Mouse (Mus musculus): Measurements from ENCODE around the gene Slc25a21. TPM values are rescaled to one million over a fixed set of nuclear protein-coding genes. Genes with fewer than 3 reads are reported as not detected.
A peak's percentile ranks its signal among the peaks of the same experiment; 100 is the strongest.

Slc25a21 gene
- polyA plus RNA-seq, 1 experiment from 2014 or later: 0.25 TPM

DNA sequence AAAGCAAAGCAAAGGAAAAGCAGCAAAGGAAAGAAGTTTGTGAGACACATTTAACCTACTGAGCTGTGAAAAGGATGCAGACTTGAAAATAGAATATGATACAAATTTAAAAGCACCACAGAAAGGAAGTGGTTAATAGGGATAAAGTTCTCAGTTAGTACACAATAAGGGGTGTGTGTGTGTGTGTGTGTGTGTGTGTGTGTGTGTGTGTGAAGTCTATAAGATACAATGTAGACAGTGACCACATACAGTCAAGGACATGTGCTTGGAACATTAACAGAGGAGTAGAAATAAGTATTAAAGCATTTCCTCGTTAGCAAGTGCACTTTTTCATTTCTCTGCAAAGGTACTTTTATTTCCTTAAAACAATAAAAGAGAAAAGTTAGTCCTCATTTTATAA lies 367.3 kb downstream of the Slc25a21 start:
- Histone ChIP-seq H3K9me3 (no peaks in the 10 kb centered on the region), H3K4me2 (replicated peaks) (no peak overlapping the region), H3K4me3 (no peak overlapping the region), H3K27ac (no peak overlapping the region), H3K27me3 (replicated peaks) (peaks cover 31% of the 10 kb centered on the region), H3K9ac (no peak overlapping the region), H3K36me3 (no peaks in the 10 kb centered on the region), H3K4me1 (0 out of 2 replicates have a peak, but pooled peaks cover 6% of the 10 kb centered on the region)
- ATAC-seq (ENCODE audit: low FRiP score, low read depth): no peak
- 79% methylated on average over 1 of the region's 1 CpGs for WGBS

DNA sequence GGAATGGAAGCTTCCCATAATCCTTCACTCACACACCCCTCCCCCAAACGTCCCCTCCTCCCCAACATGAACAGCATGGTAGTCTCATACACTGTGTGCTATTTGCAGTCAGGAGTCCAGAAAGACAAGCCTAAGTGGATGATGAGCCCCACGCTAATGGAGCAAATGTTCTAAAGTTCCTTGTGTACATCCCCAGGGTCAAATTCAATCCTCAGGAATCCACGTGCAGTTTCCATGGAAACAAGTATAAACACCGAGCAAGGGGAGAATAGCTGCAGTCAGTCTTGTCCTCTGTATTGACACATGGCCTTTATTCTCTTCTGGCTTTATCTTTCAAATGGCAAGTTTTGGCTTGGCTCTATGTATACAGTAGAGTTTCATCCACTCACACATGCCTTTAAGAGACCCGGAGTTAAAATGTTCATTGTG lies 367.8 kb downstream of the Slc25a21 start:
- no peak overlapping the region for H3K9ac ChIP-seq
- no peaks in the 10 kb centered on the region for H3K36me3 ChIP-seq
- H3K4me1 ChIP-seq: 0 out of 2 replicates have a peak, but pooled peaks cover 6% of the 10 kb centered on the region
- H3K27ac ChIP-seq: no peak overlapping the region
- H3K4me3 ChIP-seq: no peak overlapping the region
- H3K4me2 ChIP-seq (replicated peaks): peak overlapping the region; percentile 42
- WGBS: 13% methylated on average over 5 of the region's 5 CpGs
- ATAC-seq (ENCODE audit: low FRiP score, low read depth): peak; percentile 81
- no peaks in the 10 kb centered on the region for H3K9me3 ChIP-seq
- H3K27me3 ChIP-seq (replicated peaks): peaks cover 26% of the 10 kb centered on the region; the same call in 1 of the 2 replicates

DNA sequence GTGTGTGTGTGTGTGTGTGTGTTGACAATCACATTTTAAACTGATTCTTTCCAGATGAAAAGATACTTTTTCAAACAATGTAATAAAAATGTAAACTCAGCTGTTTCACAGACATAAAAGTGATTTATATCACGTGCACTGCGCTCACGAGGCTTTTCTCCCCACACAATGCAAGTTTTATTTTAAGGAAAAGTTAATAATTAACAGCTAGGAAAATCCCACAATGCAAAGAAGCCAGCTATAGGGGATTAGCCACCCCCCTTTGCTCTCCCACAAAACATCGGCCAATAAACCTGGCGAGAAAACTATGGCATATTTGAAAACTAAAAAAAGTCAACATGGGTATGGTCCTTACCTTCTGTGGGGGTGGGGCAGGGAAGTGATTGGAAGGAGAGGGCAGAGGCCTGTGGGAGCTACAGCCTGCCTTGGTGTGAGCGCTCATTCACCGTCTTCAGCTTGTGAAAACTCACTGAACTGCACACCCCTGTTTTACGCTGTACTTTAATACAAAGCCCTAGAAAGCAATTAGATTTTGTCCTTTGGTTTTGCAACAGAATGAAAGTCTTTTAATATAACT lies 369.4 kb downstream of the Slc25a21 start:
- ATAC-seq (ENCODE audit: low FRiP score, low read depth): no peak
- Histone ChIP-seq H3K9ac (no peak overlapping the region), H3K27me3 (replicated peaks) (peaks cover 20% of the 10 kb centered on the region; the same call in 1 of the 2 replicates), H3K4me3 (no peak overlapping the region), H3K4me1 (0 out of 2 replicates have a peak, but pooled peaks cover 6% of the 10 kb centered on the region), H3K36me3 (no peaks in the 10 kb centered on the region), H3K4me2 (replicated peaks) (no peak overlapping the region), H3K27ac (no peak overlapping the region), H3K9me3 (no peaks in the 10 kb centered on the region)
- 32% methylated on average over 8 of the region's 8 CpGs for WGBS

DNA sequence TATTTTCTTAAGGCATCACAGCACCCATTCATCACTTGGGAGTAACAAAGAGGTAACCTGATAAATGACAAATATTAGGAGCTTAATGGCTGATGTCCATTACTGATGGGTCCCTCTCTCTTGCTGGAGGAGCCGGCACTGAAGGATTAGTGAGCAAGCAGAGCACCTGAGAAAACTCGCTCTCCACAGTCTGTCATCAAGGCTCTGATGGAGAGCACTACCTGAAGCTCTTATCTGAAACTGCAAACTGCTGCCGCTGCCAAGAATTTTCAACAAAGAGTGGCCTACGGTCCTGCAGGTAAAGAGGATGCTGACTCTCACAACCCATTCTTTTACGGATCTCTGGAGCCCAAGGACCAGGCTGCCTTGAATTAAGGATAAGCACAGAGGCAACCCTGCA lies 372.6 kb downstream of the Slc25a21 start:
- ATAC-seq (ENCODE audit: low FRiP score, low read depth): no peak
- WGBS: 72% methylated on average over 5 of the region's 5 CpGs

DNA sequence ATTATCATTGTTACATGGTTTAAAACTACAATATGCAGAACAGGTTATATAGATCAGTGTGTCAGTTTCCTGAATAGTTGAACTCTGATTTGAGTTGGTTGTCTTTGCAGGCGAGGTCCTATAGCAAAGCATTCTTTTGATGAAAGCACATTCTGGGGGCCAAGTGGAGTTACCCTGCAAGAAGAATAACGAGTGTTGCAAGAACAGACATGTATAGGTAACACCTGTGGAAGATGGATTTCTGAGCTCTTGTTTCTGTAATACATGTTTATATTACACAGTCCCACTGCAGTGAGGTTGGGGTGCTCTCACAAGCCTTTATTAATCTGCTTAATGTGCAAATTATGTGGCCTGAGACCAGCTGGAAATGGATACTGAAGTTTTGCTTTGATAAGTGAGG lies 375.1 kb downstream of the Slc25a21 start:
- Histone ChIP-seq H3K4me3 (no peak overlapping the region), H3K27ac (no peak overlapping the region), H3K4me1 (no peaks in the 10 kb centered on the region), H3K4me2 (replicated peaks) (no peak overlapping the region), H3K9me3 (no peaks in the 10 kb centered on the region), H3K9ac (no peak overlapping the region), H3K36me3 (no peaks in the 10 kb centered on the region), H3K27me3 (replicated peaks) (peaks cover 14% of the 10 kb centered on the region; the same call in 1 of the 2 replicates)
- ATAC-seq (ENCODE audit: low FRiP score, low read depth): no peak
- 77% methylated on average over 2 of the region's 2 CpGs for WGBS

More for the DNA sequence above, 372.6 kb downstream of the Slc25a21 start:
- Histone ChIP-seq H3K4me2 (replicated peaks) (no peak overlapping the region), H3K36me3 (no peaks in the 10 kb centered on the region), H3K4me3 (no peak overlapping the region), H3K9ac (no peak overlapping the region), H3K9me3 (no peaks in the 10 kb centered on the region), H3K4me1 (0 out of 2 replicates have a peak, but pooled peaks cover 6% of the 10 kb centered on the region), H3K27me3 (replicated peaks) (peaks cover 17% of the 10 kb centered on the region; the same call in 1 of the 2 replicates), H3K27ac (no peak overlapping the region)

DNA sequence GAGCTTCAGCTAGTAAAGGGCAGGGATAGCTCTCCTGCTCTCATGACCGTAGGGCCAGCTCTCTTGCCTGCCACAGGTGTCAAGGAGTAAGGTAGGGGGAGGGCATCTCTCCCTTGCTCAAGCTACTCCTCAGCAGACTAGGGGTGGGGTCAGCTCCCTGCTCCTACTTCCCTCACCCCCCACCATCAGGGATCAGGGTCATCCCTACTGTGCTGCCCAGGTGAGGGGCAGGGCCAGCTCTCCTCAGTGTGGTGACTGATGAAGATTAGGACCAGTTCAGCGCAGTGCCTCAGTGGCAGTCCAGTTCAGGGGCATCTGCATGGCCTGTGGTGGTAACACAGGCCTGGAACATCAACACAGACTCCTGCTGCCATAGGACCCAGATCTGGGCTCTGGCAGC lies 376.7 kb downstream of the Slc25a21 start:
- Histone ChIP-seq H3K27me3 (replicated peaks) (peaks cover 7% of the 10 kb centered on the region; the same call in 1 of the 2 replicates), H3K27ac (no peak overlapping the region), H3K9me3 (no peaks in the 10 kb centered on the region), H3K4me2 (replicated peaks) (no peak overlapping the region), H3K4me3 (no peak overlapping the region), H3K9ac (no peak overlapping the region), H3K36me3 (no peaks in the 10 kb centered on the region), H3K4me1 (no peaks in the 10 kb centered on the region)
- 88% methylated on average over 2 of the region's 2 CpGs for WGBS
- ATAC-seq (ENCODE audit: low FRiP score, low read depth): no peak

DNA sequence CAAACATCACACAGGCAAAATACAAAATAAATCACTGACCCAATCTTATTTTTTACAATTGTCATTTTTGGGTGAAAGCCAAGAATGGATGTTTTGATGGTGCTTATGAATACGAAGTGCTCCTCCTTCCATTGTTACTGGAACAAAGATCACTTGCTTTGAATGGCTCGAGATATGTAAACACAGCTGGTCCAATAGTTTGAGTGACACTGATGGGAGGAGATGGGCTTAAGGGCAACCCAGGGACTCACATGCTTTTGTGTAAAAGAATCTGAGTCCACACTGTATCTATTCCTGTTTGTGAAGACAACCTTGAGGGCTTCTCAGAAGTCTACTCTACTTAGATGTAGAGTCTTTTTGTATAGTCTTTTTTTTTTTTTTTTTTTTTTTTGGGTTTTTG lies 389.8 kb downstream of the Slc25a21 start:
- 67% methylated on average over 2 of the region's 2 CpGs for WGBS
- Histone ChIP-seq H3K4me3 (no peak overlapping the region), H3K9ac (no peak overlapping the region), H3K27ac (no peak overlapping the region), H3K27me3 (replicated peaks) (no peaks in the 10 kb centered on the region), H3K36me3 (no peaks in the 10 kb centered on the region), H3K4me1 (no peaks in the 10 kb centered on the region), H3K9me3 (no peaks in the 10 kb centered on the region), H3K4me2 (replicated peaks) (no peak overlapping the region)
- no peak for ATAC-seq (ENCODE audit: low FRiP score, low read depth)

DNA sequence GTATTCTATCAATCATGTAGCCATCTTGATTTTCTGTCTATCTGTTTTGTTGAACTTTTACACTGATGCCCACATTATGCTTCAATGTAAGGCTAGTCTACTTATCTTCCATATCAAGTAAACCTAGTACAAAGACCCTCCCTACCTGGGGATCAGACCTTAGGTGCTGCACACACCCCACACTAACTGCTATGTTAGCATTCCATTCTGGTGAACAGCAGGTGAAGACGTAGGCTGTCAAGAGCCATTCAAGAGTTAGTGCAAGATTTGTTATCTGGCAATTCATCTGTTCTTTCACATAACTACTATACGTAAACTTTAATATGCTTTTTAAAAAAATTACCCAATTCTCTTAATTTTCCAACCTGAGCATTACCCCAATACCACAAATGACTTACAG lies 390.2 kb downstream of the Slc25a21 start:
- H3K9ac ChIP-seq: no peak overlapping the region
- H3K36me3 ChIP-seq: no peaks in the 10 kb centered on the region
- H3K27me3 ChIP-seq (replicated peaks): no peaks in the 10 kb centered on the region
- H3K4me2 ChIP-seq (replicated peaks): no peak overlapping the region
- H3K4me3 ChIP-seq: no peak overlapping the region
- no peak overlapping the region for H3K27ac ChIP-seq
- WGBS: 91% methylated on average over 2 of the region's 2 CpGs
- ATAC-seq (ENCODE audit: low FRiP score, low read depth): no peak
- no peaks in the 10 kb centered on the region for H3K9me3 ChIP-seq
- H3K4me1 ChIP-seq: no peaks in the 10 kb centered on the region

DNA sequence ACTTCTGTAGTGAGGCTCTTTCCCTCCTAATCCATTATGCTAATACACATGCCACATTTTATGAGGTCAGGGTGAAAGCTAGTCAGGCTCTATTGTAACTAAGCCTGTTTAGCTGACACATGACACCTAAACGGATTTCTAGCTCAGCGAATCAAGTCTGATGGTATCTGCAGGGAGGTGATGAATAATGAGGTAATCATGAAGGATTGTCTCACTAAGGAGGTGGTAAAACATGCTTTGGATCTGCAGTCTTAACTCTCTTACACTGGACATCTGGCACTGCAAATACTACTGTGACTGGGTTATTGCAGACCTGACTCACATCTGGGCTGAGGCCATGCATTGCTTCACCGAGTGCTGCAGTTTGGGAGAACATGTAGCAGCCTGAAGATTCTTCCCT lies 392.8 kb downstream of the Slc25a21 start:
- no peaks in the 10 kb centered on the region for H3K36me3 ChIP-seq
- H3K4me1 ChIP-seq: no peaks in the 10 kb centered on the region
- no peak overlapping the region for H3K4me3 ChIP-seq
- no peak overlapping the region for H3K9ac ChIP-seq
- H3K9me3 ChIP-seq: no peaks in the 10 kb centered on the region
- H3K27ac ChIP-seq: no peak overlapping the region
- no peak overlapping the region for H3K4me2 ChIP-seq (replicated peaks)
- no peaks in the 10 kb centered on the region for H3K27me3 ChIP-seq (replicated peaks)
- 45% methylated on average over 3 of the region's 3 CpGs for WGBS
- ATAC-seq (ENCODE audit: low FRiP score, low read depth): no peak

DNA sequence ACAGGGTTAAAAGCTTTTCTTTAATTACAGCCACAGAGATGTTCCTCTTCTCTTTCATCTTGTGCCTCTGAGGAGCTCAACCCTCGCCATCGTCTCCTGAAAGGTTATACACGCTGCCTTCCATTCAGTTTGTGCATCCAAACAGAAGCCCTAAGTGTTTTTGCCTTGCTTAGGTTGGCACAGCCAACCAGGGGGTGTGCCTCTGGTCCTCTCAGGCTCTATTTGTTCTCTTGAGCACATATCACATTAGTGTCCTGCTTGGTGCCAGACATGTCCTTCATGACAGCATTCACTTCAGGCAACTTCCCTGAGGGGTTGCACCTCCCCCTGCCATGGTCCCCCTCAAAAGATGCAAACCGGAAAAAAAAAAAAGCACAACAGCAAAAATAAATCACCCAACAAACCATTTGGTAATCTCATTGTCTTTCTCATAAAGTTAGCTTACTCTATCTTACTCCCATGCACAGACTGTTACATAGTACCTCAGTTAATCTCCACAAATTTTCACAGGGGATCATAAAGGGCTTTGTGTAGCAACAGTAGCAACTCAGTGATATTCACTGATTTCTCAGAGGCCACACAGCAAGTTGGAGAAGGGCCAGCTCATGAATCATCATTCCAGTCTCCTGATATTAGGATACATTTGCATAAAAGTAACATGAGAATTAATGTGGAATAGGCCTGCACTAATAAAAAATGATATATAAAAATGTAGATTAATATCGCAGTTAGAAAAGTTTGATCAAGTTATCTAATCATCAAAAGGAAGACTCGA lies 398.4 kb downstream of the Slc25a21 start:
- no peaks in the 10 kb centered on the region for H3K9me3 ChIP-seq
- no peaks in the 10 kb centered on the region for H3K36me3 ChIP-seq
- no peak overlapping the region for H3K27ac ChIP-seq
- no peak overlapping the region for H3K4me3 ChIP-seq
- ATAC-seq (ENCODE audit: low FRiP score, low read depth): no peak
- H3K27me3 ChIP-seq (replicated peaks): no peaks in the 10 kb centered on the region
- 56% methylated on average over 6 of the region's 6 CpGs for WGBS
- H3K4me1 ChIP-seq: no peaks in the 10 kb centered on the region
- H3K9ac ChIP-seq: no peak overlapping the region
- no peak overlapping the region for H3K4me2 ChIP-seq (replicated peaks)

DNA sequence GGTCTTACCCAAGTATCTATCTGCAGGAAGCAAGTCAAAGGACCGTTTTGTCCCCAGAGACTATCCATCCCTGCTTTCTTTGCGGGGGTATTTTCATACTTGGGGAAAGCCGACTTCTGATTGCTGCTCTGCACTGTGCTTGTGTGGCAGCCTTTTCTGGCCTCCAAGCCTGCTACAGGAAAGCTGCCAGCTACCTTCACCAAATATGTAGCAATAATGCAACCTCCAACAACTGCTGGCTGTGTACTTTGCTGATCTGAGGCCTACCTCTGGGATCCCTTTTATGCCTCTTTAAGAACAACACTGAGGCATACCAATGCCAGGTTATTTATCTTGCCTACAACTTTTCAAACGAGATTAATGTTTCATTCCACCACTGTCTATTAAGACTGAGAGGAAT lies 408.0 kb downstream of the Slc25a21 start:
- ATAC-seq (ENCODE audit: low FRiP score, low read depth): no peak
- Histone ChIP-seq H3K4me2 (replicated peaks) (no peak overlapping the region), H3K4me1 (no peaks in the 10 kb centered on the region), H3K27me3 (replicated peaks) (no peaks in the 10 kb centered on the region), H3K27ac (no peak overlapping the region), H3K4me3 (no peak overlapping the region), H3K9me3 (no peaks in the 10 kb centered on the region), H3K36me3 (no peaks in the 10 kb centered on the region), H3K9ac (no peak overlapping the region)
- 81% methylated on average over 4 of the region's 4 CpGs for WGBS

DNA sequence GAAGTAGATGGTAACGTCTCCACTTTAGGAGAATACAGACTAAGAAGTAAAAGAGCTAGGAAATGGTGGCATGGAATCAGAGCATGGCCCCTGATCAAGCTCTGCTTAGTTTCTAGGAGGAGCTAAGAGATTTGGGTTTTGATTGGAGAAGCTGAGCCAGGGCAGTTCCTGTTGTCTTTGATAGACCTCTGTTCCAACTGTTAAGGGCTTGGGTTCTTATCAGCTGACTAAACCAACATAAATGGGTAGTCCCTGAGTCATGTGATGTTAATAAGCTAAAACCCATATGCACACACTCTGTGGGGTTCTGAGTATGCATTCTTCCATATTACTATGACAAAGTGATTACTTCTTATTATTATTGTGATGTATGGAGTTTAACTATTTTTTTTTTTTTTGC lies 412.0 kb downstream of the Slc25a21 start:
- ATAC-seq (ENCODE audit: low FRiP score, low read depth): no peak
- no peaks in the 10 kb centered on the region for H3K4me1 ChIP-seq
- no peaks in the 10 kb centered on the region for H3K9me3 ChIP-seq
- H3K9ac ChIP-seq: no peak overlapping the region
- no peak overlapping the region for H3K4me3 ChIP-seq
- H3K36me3 ChIP-seq: no peaks in the 10 kb centered on the region
- WGBS: 83% methylated on average over 1 of the region's 1 CpGs
- H3K4me2 ChIP-seq (replicated peaks): no peak overlapping the region
- H3K27me3 ChIP-seq (replicated peaks): no peaks in the 10 kb centered on the region
- H3K27ac ChIP-seq: no peak overlapping the region
